Mouse (Mus musculus): Measurements from ENCODE around the gene Scnn1a. TPM values are rescaled to one million over a fixed set of nuclear protein-coding genes. Genes with fewer than 3 reads are reported as not detected.
A peak's percentile ranks its signal among the peaks of the same experiment; 100 is the strongest.

Scnn1a gene
- polyA plus RNA-seq, 1 experiment from 2014 or later = 0.24 TPM

GRCm38 (mm10) chr6:125355197-125355741, 34.8 kb downstream of the Scnn1a start:
- H3K27me3 ChIP-seq = peaks cover 8% of the 10 kb centered on the region; the same call in 1 of the 2 replicates
- H3K4me2 ChIP-seq = peak overlapping the region; percentile 30; the same call in 1 of the 2 replicates
- 9% methylated on average over 10 of the region's 10 CpGs for WGBS

GRCm38 (mm10) chr6:125356264-125356663, 35.8 kb downstream of the Scnn1a start:
- 54% methylated on average over 8 of the region's 8 CpGs for WGBS
- peaks cover 14% of the 10 kb centered on the region for H3K27me3 ChIP-seq

More at GRCm38 (mm10) chr6:125355197-125355741, 34.8 kb downstream of the Scnn1a start:
- 0 out of 2 replicates have a peak overlapping the region, but pooled peaks have one; percentile 2 for H3K27ac ChIP-seq
- H3K9me3 ChIP-seq = no peaks in the 10 kb centered on the region
- no peak for ATAC-seq (ENCODE audit: low FRiP score)
- H3K4me1 ChIP-seq = peaks cover 25% of the 10 kb centered on the region
- H3K4me3 ChIP-seq (replicated peaks) = 0 out of 2 replicates have a peak overlapping the region, but pooled peaks have one; percentile 8
- H3K9ac ChIP-seq = no peak overlapping the region
- H3K36me3 ChIP-seq (replicated peaks) = peaks cover 6% of the 10 kb centered on the region; the same call in 1 of the 2 replicates

GRCm38 (mm10) chr6:125357334-125357733, 36.9 kb downstream of the Scnn1a start:
- Histone ChIP-seq H3K4me3 (replicated peaks) (no peak overlapping the region), H3K9ac (no peak overlapping the region), H3K9me3 (no peaks in the 10 kb centered on the region), H3K4me2 (no peak overlapping the region), H3K36me3 (replicated peaks) (peaks cover 6% of the 10 kb centered on the region; the same call in 1 of the 2 replicates), H3K27me3 (peaks cover 25% of the 10 kb centered on the region), H3K27ac (no peak overlapping the region), H3K4me1 (peaks cover 28% of the 10 kb centered on the region)
- no peak for ATAC-seq (ENCODE audit: low FRiP score)
- 87% methylated on average over 15 of the region's 15 CpGs for WGBS

More at GRCm38 (mm10) chr6:125356264-125356663, 35.8 kb downstream of the Scnn1a start:
- peaks cover 6% of the 10 kb centered on the region; the same call in 1 of the 2 replicates for H3K36me3 ChIP-seq (replicated peaks)
- no peak overlapping the region for H3K27ac ChIP-seq
- peaks cover 21% of the 10 kb centered on the region for H3K4me1 ChIP-seq
- no peak overlapping the region for H3K4me3 ChIP-seq (replicated peaks)
- no peak for ATAC-seq (ENCODE audit: low FRiP score)
- no peaks in the 10 kb centered on the region for H3K9me3 ChIP-seq
- H3K9ac ChIP-seq = no peak overlapping the region
- H3K4me2 ChIP-seq = no peak overlapping the region

- no peak for ATAC-seq (ENCODE audit: low FRiP score)
- H3K9ac ChIP-seq = no peak overlapping the region
- H3K4me1 ChIP-seq = peaks cover 37% of the 10 kb centered on the region
- H3K4me3 ChIP-seq (replicated peaks) = no peak overlapping the region
- peaks cover 52% of the 10 kb centered on the region for H3K27me3 ChIP-seq
- no peaks in the 10 kb centered on the region for H3K9me3 ChIP-seq
- no peak overlapping the region for H3K27ac ChIP-seq
- peaks cover 6% of the 10 kb centered on the region; the same call in 1 of the 2 replicates for H3K36me3 ChIP-seq (replicated peaks)
- WGBS = 67% methylated on average over 9 of the region's 9 CpGs
- no peak overlapping the region for H3K4me2 ChIP-seq
Measured at GRCm38 (mm10) chr6:125359999-125360398, 39.5 kb downstream of the Scnn1a start.

- peaks cover 28% of the 10 kb centered on the region for H3K4me1 ChIP-seq
- WGBS = 44% methylated on average over 9 of the region's 9 CpGs
- ATAC-seq (ENCODE audit: low FRiP score) = no peak
- H3K4me2 ChIP-seq = no peak overlapping the region
- H3K4me3 ChIP-seq (replicated peaks) = no peak overlapping the region
- no peaks in the 10 kb centered on the region for H3K9me3 ChIP-seq
- no peak overlapping the region for H3K27ac ChIP-seq
- H3K36me3 ChIP-seq (replicated peaks) = peaks cover 6% of the 10 kb centered on the region; the same call in 1 of the 2 replicates
- H3K27me3 ChIP-seq = peaks cover 56% of the 10 kb centered on the region
- H3K9ac ChIP-seq = no peak overlapping the region
Measured at GRCm38 (mm10) chr6:125360846-125361245, 40.4 kb downstream of the Scnn1a start.

GRCm38 (mm10) chr6:125361467-125362291, 41.2 kb downstream of the Scnn1a start:
- peaks cover 62% of the 10 kb centered on the region for H3K27me3 ChIP-seq
- peaks cover 6% of the 10 kb centered on the region; the same call in 1 of the 2 replicates for H3K36me3 ChIP-seq (replicated peaks)
- 7% methylated on average over 38 of the region's 38 CpGs for WGBS
- no peaks in the 10 kb centered on the region for H3K9me3 ChIP-seq
- ATAC-seq (ENCODE audit: low FRiP score) = peak; percentile 44
- H3K4me2 ChIP-seq = peak overlapping the region; percentile 49
- peak overlapping the region; percentile 36; the same call in 1 of the 2 replicates for H3K9ac ChIP-seq
- H3K4me1 ChIP-seq = peaks cover 28% of the 10 kb centered on the region
- H3K4me3 ChIP-seq (replicated peaks) = peak overlapping the region; percentile 25
- no peak overlapping the region for H3K27ac ChIP-seq

GRCm38 (mm10) chr6:125363021-125363420, 42.6 kb downstream of the Scnn1a start:
- no peak overlapping the region for H3K27ac ChIP-seq
- 19% methylated on average over 15 of the region's 15 CpGs for WGBS
- H3K27me3 ChIP-seq = peaks cover 62% of the 10 kb centered on the region
- no peak for ATAC-seq (ENCODE audit: low FRiP score)
- peaks cover 31% of the 10 kb centered on the region for H3K4me1 ChIP-seq
- no peaks in the 10 kb centered on the region for H3K9me3 ChIP-seq
- H3K4me2 ChIP-seq = peak overlapping the region; percentile 24
- no peak overlapping the region; the same call in 1 of the 2 replicates for H3K4me3 ChIP-seq (replicated peaks)
- no peak overlapping the region for H3K9ac ChIP-seq
- no peaks in the 10 kb centered on the region; the same call in 1 of the 2 replicates for H3K36me3 ChIP-seq (replicated peaks)

- Histone ChIP-seq H3K27me3 (peaks cover 62% of the 10 kb centered on the region), H3K4me1 (peaks cover 37% of the 10 kb centered on the region), H3K9me3 (no peaks in the 10 kb centered on the region), H3K4me2 (peak overlapping the region; percentile 24), H3K36me3 (replicated peaks) (no peaks in the 10 kb centered on the region; the same call in 1 of the 2 replicates), H3K9ac (no peak overlapping the region), H3K27ac (no peak overlapping the region), H3K4me3 (replicated peaks) (no peak overlapping the region; the same call in 1 of the 2 replicates)
- no peak for ATAC-seq (ENCODE audit: low FRiP score)
- 5% methylated on average over 23 of the region's 23 CpGs for WGBS
Measured at GRCm38 (mm10) chr6:125363451-125364242, 43.2 kb downstream of the Scnn1a start.

GRCm38 (mm10) chr6:125364448-125364847, 44.0 kb downstream of the Scnn1a start:
- Histone ChIP-seq H3K27me3 (peaks cover 62% of the 10 kb centered on the region), H3K9ac (no peak overlapping the region), H3K9me3 (no peaks in the 10 kb centered on the region), H3K27ac (no peak overlapping the region), H3K4me3 (replicated peaks) (no peak overlapping the region), H3K36me3 (replicated peaks) (no peaks in the 10 kb centered on the region), H3K4me2 (no peak overlapping the region; the same call in 1 of the 2 replicates), H3K4me1 (peaks cover 37% of the 10 kb centered on the region)
- ATAC-seq (ENCODE audit: low FRiP score) = no peak
- 2% methylated on average over 8 of the region's 8 CpGs for WGBS

- Histone ChIP-seq H3K27me3 (peaks cover 55% of the 10 kb centered on the region), H3K9me3 (no peaks in the 10 kb centered on the region), H3K27ac (no peak overlapping the region), H3K4me3 (replicated peaks) (no peak overlapping the region), H3K36me3 (replicated peaks) (no peaks in the 10 kb centered on the region), H3K9ac (no peak overlapping the region), H3K4me1 (peaks cover 37% of the 10 kb centered on the region), H3K4me2 (no peak overlapping the region)
- no peak for ATAC-seq (ENCODE audit: low FRiP score)
- 88% methylated on average over 5 of the region's 5 CpGs for WGBS
Measured at GRCm38 (mm10) chr6:125365522-125365921, 45.1 kb downstream of the Scnn1a start.

GRCm38 (mm10) chr6:125366133-125366532, 45.7 kb downstream of the Scnn1a start:
- no peak overlapping the region for H3K27ac ChIP-seq
- H3K9ac ChIP-seq = no peak overlapping the region
- WGBS = 70% methylated on average over 1 of the region's 1 CpGs
- no peak for ATAC-seq (ENCODE audit: low FRiP score)
- H3K36me3 ChIP-seq (replicated peaks) = no peaks in the 10 kb centered on the region
- H3K27me3 ChIP-seq = peaks cover 49% of the 10 kb centered on the region
- H3K4me1 ChIP-seq = peaks cover 34% of the 10 kb centered on the region
- no peaks in the 10 kb centered on the region for H3K9me3 ChIP-seq
- H3K4me3 ChIP-seq (replicated peaks) = no peak overlapping the region
- H3K4me2 ChIP-seq = no peak overlapping the region
